Mouse (Mus musculus) central nervous system, embryonic 18 days (tissue): ENCODE data around the gene Tex29. TPM values are rescaled to one million over a fixed set of nuclear protein-coding genes. Genes with fewer than 3 reads are reported as not detected.

Experiments
- polyA plus RNA-seq: library from polyadenylated mRNA; depleted of rRNA; stranded (reverse); fragments of >200 nt; gene quantifications from 2 replicates; pipeline ENCODE4 v1.2.3, GENCODE M21; 2012; rRNA removed

The Tex29 gene
- 0.09 and 0.27 TPM in 2 replicates for polyA plus RNA-seq

GRCm38 (mm10) chr8:11840174-11840573, at the start of gene Tex29:
TSS of gene Tex29 (plus strand) at chr8:11840474.

Other genes starting within 250 kb of the Tex29 start
- gene Ankrd10, start 204.7 kb upstream of the Tex29 start, polyA plus RNA-seq = 183 and 184 TPM in 2 replicates
- not detected in 2 replicates for gene 1700016D06Rik, start 139.4 kb upstream of the Tex29 start, polyA plus RNA-seq
- gene Arhgef7, start 112.8 kb upstream of the Tex29 start, polyA plus RNA-seq = 86.5 and 98.5 TPM in 2 replicates